Mouse (Mus musculus) B cell, adult 2 months (primary cell): ENCODE measurements at regions not wholly inside any gene's neighbourhood (a gene's known extent, or its start where the extent isn't known, plus 50 kb on each side); places are given as distances from the start of the nearest gene placed in this dataset.

Source experiments
- DNase-seq, 2 experiments: peaks; one replicate each; pipeline ENCODE4 v3.0.0; 2022

GRCm38 (mm10) chr7:134541699-134542098 lies 128.8 kb upstream of the Dock1 start:
- no peak for DNase-seq

- DNase-seq, result no peak
Measured at GRCm38 (mm10) chr7:134546187-134546586, 124.3 kb upstream of the Dock1 start.

- DNase-seq, result no peak
Measured at GRCm38 (mm10) chr7:134549286-134549919, 121.1 kb upstream of the Dock1 start.

GRCm38 (mm10) chr7:134550221-134550809 lies 120.1 kb upstream of the Dock1 start:
- DNase-seq, result no peak

GRCm38 (mm10) chr7:134552051-134552451 lies 118.4 kb upstream of the Dock1 start:
- no peak for DNase-seq

- DNase-seq, result no peak
Measured at GRCm38 (mm10) chr7:134556061-134556460, 114.4 kb upstream of the Dock1 start.

- peak; percentile 30 to 32 for DNase-seq
Measured at GRCm38 (mm10) chr7:134566322-134566721, 104.1 kb upstream of the Dock1 start.

- DNase-seq, result no peak
Measured at GRCm38 (mm10) chr7:134569247-134569646, 101.2 kb upstream of the Dock1 start.

- no peak for DNase-seq
Measured at GRCm38 (mm10) chr7:134570176-134570810, 100.2 kb upstream of the Dock1 start.

GRCm38 (mm10) chr7:134581746-134582145 lies 88.7 kb upstream of the Dock1 start:
- DNase-seq, result no peak

- DNase-seq, result no peak
Measured at GRCm38 (mm10) chr7:134585478-134585877, 85.0 kb upstream of the Dock1 start.

GRCm38 (mm10) chr7:134586990-134587389 lies 83.5 kb upstream of the Dock1 start:
- DNase-seq, result peak; percentile 39 to 45

GRCm38 (mm10) chr7:134607886-134608285 lies 62.6 kb upstream of the Dock1 start:
- DNase-seq, result no peak

GRCm38 (mm10) chr7:134610159-134610558 lies 60.3 kb upstream of the Dock1 start:
- no peak for DNase-seq

- DNase-seq, result no peak
Measured at GRCm38 (mm10) chr7:134611371-134611770, 59.1 kb upstream of the Dock1 start.

GRCm38 (mm10) chr7:134612175-134612633 lies 58.2 kb upstream of the Dock1 start:
- no peak for DNase-seq

GRCm38 (mm10) chr7:134619220-134619975 lies 51.1 kb upstream of the Dock1 start:
- no peak for DNase-seq

- no peak for DNase-seq
Measured at GRCm38 (mm10) chr7:134620006-134620405, 50.4 kb upstream of the Dock1 start.
